Mouse (Mus musculus): Measurements from ENCODE around the gene E2f2. TPM values are rescaled to one million over a fixed set of nuclear protein-coding genes. Genes with fewer than 3 reads are reported as not detected.

The E2f2 gene
- polyA plus RNA-seq, 1 experiment from 2014 or later = 1.1 TPM

DNA sequence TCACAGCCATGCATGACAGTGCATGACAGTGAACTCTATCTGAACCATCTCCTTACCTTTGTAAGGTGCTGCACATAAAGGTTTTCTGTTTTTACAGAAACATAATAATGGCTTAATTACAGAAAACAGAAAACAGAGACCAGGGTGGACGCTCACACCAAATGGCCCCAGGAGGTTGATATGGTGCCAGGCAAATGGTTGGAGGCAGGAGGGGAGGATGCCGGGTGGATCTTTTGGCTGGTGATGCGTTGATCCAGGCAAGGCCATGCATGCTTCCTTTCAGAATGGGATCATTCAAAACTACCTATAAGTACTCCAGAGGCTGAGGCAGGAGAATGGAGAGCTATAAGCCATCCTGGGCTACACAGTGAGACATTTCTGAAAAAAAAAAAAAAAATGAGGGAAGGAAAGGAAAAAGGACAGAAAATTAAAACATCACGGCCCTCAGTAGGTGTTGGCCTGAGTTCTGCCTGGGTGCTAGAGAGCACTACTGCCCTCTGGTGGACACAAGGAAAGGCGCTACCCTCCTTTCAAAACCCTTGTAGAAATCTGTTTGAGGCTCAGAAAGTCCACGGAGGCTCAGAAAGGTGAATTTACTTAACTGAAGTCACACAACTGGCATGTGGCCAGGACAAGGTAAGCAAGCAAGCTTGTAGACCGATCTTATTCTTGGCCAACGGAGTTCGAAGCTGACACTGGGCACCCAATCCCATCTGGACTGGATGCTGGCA lies 27.5 kb downstream of the E2f2 start:
- CTCF ChIA-PET = interaction anchor here (0.7 to 1.7 kb wide), 8 partner anchors 11 to 42 kb away, joined by 3 to 5 read pairs (median 3); no protein-coding TSS in a partner anchor
- ATAC-seq (no peak), DNase-seq (ENCODE audit: low read depth, low spot score) (no peak)
- in situ Hi-C loops (cut with MboI; ENCODE audit: low pct_unique_long_range_greater_than_20kb) = loop anchor here (5.0 kb wide), 2 partner anchors 37 to 43 kb away; no protein-coding TSS in a partner anchor
- TF ChIP-seq CTCF (IDR thresholded peaks at IDR 0.05) = peak; percentile 82
- POLR2A ChIA-PET = no interaction called here
- no peaks in the 10 kb centered on the region for H3K27me3 ChIP-seq

DNA sequence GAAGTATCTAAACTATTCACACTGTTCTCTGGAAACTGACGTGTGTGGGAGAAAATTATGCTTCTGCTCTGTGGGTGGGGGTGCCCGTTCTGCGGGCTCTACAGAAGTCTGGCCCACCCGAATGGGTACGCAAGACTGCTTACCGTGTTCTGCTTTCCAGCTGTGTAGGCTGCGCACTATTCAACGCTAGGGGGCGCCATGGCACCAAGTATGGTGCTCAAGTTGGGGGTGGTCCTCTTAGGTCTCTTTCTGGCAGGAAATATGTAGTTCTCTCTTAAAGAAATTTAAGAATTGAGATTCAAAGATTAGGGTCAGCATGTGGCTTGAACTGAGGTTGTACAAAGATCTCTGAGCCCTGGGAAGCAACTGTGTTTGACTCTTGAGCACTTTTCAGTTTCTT lies 30.3 kb downstream of the E2f2 start:
- TF ChIP-seq CTCF (IDR thresholded peaks at IDR 0.05) = peak; percentile 71
- no peak for ATAC-seq
- no peak for DNase-seq (ENCODE audit: low read depth, low spot score)
- no peaks in the 10 kb centered on the region for H3K27me3 ChIP-seq
- ChIA-PET POLR2A (no interaction called here), CTCF (interaction anchor here (1.2 to 1.9 kb wide), 4 partner anchors 9 to 40 kb away, joined by 3 to 7 read pairs (median 6); no protein-coding TSS in a partner anchor)
- in situ Hi-C loops (cut with MboI; ENCODE audit: low pct_unique_long_range_greater_than_20kb) = loop anchor here (5.0 kb wide), 2 partner anchors 40 kb away; no protein-coding TSS in a partner anchor

DNA sequence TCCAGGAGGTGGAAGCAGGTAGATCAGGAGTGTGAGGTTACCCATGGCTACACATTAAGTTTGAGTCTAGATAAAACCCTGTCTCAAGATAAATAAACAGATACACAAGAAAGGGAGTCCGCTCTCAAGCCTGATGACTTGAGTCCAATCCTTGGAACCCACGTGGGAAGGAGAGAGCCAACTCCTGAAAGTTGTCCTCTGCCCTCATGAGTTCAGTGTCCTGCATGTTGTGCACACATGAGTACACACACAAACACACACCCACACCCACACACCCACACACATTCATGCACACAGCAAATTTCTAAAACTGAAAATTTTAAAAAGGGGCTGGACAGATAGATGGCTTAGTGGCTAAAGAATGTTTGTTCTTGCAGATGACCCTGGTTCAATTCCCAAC lies 32.6 kb downstream of the E2f2 start:
- CTCF ChIA-PET = interaction anchor here (1.1 to 1.7 kb wide), 3 partner anchors 15 to 119 kb away, joined by 4 read pairs; no protein-coding TSS in a partner anchor
- ATAC-seq (no peak), DNase-seq (ENCODE audit: low read depth, low spot score) (no peak)
- in situ Hi-C loops (cut with MboI; ENCODE audit: low pct_unique_long_range_greater_than_20kb) = loop anchor here (5.0 kb wide), 2 partner anchors 38 to 42 kb away; no protein-coding TSS in a partner anchor
- POLR2A ChIA-PET = no interaction called here
- TF ChIP-seq CTCF (IDR thresholded peaks at IDR 0.05) = no peak
- H3K27me3 ChIP-seq = no peaks in the 10 kb centered on the region

DNA sequence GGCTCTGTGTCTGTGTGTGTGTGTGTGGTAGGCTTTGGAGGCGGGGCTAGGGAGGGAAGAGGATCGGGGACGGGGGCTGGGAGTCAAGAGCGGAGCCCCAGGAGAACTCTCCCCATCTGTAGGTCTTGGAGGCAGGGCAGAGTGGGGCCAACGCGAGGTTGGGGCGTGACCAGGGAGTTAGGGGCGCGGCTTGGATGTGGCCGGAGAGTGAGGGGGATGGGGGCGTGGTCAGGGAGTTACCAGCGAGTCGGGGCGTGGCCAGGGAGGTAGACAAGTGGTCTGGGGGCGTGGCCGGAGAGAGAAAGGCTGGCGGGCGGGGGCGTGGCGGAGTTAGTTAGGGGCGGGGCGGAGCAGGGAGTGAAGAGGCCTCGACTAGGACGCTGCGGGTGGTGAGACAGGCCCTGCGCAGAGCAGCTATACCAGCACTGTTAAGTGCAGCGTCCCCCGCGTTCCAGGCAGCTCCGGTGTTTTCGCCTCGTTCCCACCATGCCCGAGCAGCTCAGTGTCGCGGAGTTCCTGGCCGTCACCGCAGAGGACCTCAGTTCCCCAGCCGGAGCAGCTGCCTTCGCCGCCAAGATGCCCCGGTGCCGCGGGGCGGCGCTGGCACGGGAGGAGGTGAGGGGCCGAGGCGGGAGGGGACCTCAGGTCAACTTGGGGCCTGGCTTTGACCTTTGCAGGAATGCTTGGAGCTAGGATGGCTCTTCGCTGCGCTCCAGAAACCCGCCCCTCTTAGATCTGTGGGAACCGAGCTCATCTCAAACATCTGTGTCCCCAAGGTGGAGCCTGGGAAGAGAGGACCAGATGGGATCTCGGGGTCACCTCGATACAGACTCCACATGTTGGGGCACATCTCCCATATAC lies 34.1 kb downstream of the E2f2 start, which contains the start of gene Asap3:
Gene Asap3 (plus strand): TSS at position 333 of the 861 bp plus-strand sequence.
- in situ Hi-C loops (cut with MboI; ENCODE audit: low pct_unique_long_range_greater_than_20kb) = no loop called here
- H3K27me3 ChIP-seq = no peaks in the 10 kb centered on the region
- POLR2A ChIA-PET = no interaction called here
- TF ChIP-seq CTCF (IDR thresholded peaks at IDR 0.05) = peak; percentile 54
- ATAC-seq (peak; percentile 61), DNase-seq (ENCODE audit: low read depth, low spot score) (peak; percentile 65)
- CTCF ChIA-PET = interaction anchor here (1.0 to 1.7 kb wide), 2 partner anchors 33 to 35 kb away, joined by 3 to 4 read pairs; no protein-coding TSS in a partner anchor

DNA sequence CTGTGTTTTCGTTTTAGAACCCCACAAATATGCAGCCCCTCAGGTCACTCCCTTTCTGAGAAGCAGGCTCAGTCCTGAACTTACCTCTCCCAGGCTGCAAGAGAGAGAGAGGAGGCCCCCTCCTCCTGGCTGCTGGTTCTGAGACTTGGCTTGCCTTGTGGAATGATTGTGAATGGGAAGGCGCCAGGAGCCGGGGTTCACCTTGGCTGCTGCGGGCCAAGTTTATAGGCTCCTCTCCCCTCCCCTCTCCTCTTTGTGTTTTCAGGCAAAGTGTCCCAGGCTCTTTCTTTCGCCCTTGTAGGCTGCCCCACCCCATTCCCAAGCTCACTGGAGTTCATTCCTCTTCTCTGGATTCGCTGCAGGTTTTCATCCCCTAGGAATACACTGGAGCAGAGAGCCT lies 34.7 kb downstream of the E2f2 start:
- DNase-seq (ENCODE audit: low read depth, low spot score) = no peak
- no peak for ATAC-seq

DNA sequence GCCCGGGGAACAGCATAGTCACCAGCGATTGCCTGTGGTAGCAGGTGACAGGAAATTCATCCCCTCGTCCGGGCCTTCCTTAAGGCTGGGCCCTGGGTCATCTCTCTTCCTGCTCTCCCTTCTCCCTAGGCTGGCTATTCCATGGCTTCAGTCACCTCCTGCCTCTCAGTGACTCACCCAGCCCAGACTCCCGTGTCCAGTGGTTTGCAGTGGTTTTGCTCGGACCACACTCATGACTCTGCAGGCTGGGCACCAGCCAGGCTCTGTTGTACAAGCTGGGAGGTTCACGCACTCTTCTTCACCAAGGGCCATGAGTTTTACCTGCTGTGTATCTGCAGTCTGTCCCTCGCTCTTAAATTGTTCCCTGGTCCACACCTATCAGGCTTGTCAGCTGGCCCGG lies 38.7 kb downstream of the E2f2 start:
- H3K27me3 ChIP-seq = no peaks in the 10 kb centered on the region
- ChIA-PET POLR2A (no interaction called here), CTCF (no interaction called here)
- no peak for ATAC-seq
- peak; percentile 24 for DNase-seq (ENCODE audit: low read depth, low spot score)
- in situ Hi-C loops (cut with MboI; ENCODE audit: low pct_unique_long_range_greater_than_20kb) = no loop called here
- TF ChIP-seq CTCF (IDR thresholded peaks at IDR 0.05) = no peak

More for the DNA sequence above, 34.7 kb downstream of the E2f2 start:
- CTCF ChIA-PET = interaction anchor here (1.0 kb wide), 1 partner anchor 34 kb away, joined by 3 read pairs; no protein-coding TSS in a partner anchor
- in situ Hi-C loops (cut with MboI; ENCODE audit: low pct_unique_long_range_greater_than_20kb) = no loop called here
- POLR2A ChIA-PET = no interaction called here
- TF ChIP-seq CTCF (IDR thresholded peaks at IDR 0.05) = no peak
- no peaks in the 10 kb centered on the region for H3K27me3 ChIP-seq

DNA sequence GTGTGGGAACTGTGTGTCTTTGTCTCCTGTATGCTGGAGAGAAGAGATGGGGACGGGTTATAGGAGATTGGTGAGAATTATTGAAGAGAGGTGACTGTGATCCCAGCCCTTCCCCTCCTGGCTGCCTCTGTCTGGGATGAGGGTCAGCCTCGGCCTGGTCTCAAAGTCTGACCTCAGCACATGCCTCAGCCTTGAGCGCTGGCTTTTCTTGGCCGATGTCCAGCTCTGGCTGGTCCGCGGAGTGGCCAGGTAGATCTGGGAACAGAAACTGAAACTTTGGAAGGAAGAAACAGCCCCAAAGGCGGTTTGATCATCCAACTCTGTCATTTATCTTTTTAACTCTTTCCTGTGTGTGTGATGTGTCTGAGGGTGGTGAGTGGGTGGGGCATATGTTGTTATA lies 41.4 kb downstream of the E2f2 start:
- H3K27me3 ChIP-seq = no peaks in the 10 kb centered on the region
- TF ChIP-seq CTCF (IDR thresholded peaks at IDR 0.05) = no peak
- CTCF ChIA-PET = no interaction called here
- POLR2A ChIA-PET = no interaction called here
- in situ Hi-C loops (cut with MboI; ENCODE audit: low pct_unique_long_range_greater_than_20kb) = no loop called here
- DNase-seq (ENCODE audit: low read depth, low spot score) (no peak), ATAC-seq (no peak)

DNA sequence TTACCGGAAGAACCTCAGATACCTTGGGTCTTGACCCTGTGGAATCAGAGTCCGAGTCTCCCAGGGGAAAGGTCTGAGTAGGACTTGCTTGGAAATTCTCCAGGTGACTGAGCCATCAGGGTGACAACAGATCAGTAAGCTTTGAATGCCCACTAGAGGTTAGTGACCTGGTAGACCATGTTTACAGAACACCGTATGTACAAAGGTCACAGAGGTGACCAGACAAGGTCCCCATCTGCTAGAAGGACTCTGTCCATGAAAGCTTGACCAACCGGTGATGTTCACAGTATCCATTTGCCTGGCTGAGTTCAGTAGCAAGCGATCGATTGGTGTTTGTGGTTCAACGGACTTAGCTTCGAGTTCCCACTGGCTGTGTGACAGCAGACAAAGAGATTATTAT lies 42.6 kb downstream of the E2f2 start:
- no peak for ATAC-seq
- ChIA-PET CTCF (interaction anchor here (1.3 kb wide), 1 partner anchor 15 kb away, joined by 3 read pairs; no protein-coding TSS in a partner anchor), POLR2A (no interaction called here)
- no peak for TF ChIP-seq CTCF (IDR thresholded peaks at IDR 0.05)
- no peaks in the 10 kb centered on the region for H3K27me3 ChIP-seq
- in situ Hi-C loops (cut with MboI; ENCODE audit: low pct_unique_long_range_greater_than_20kb) = no loop called here
- no peak for DNase-seq (ENCODE audit: low read depth, low spot score)

DNA sequence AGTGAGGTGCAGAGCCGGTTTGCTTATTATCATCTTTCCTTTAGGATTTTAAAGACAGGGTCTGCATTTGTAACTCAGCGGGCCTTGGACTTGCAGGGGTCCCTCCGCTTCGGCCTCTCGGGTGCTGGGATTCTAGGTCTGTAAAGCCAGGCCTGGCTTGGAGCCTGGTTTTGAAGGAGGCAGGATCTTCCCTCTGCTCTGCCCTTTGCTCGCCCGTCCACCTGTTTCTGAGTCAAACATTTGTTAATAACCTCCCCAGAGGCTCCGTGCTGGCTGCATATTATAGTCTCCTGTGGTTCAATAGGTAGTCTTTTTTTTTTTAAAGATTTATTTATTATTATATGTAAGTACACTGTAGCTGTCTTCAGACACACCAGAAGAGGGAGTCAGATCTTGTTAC lies 43.4 kb downstream of the E2f2 start:
- ATAC-seq = no peak
- POLR2A ChIA-PET = no interaction called here
- TF ChIP-seq CTCF (IDR thresholded peaks at IDR 0.05) = no peak
- CTCF ChIA-PET = interaction anchor here (1.3 kb wide), 1 partner anchor 15 kb away, joined by 3 read pairs; no protein-coding TSS in a partner anchor
- DNase-seq (ENCODE audit: low read depth, low spot score) = no peak
- no peaks in the 10 kb centered on the region for H3K27me3 ChIP-seq
- in situ Hi-C loops (cut with MboI; ENCODE audit: low pct_unique_long_range_greater_than_20kb) = no loop called here

DNA sequence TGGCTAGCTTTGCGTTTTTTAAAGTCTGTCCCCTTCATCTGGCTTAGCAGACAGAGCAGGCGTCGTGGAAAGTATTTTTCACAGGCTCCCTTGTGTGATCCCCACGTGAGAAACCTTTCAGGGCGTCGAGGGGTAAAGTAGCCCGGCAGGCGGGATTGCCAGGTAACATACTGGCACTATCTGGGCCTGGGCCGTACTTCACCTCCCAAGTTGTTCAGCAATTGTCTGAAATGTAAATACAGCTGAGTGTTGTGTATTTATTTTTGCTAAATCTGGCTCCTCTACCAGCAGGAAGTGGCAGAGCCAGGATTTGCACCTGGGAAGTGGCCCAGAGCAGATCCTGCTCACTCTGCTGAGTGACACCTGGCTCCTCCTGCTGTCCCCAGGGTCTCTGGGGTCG lies 44.9 kb downstream of the E2f2 start:
- in situ Hi-C loops (cut with MboI; ENCODE audit: low pct_unique_long_range_greater_than_20kb) = no loop called here

More for the DNA sequence above, 44.9 kb downstream of the E2f2 start:
- H3K27me3 ChIP-seq = no peaks in the 10 kb centered on the region
- no peak for TF ChIP-seq CTCF (IDR thresholded peaks at IDR 0.05)
- ChIA-PET CTCF (no interaction called here), POLR2A (interaction anchor here (0.6 kb wide), 1 partner anchor 185 kb away, joined by 4 read pairs; no protein-coding TSS in a partner anchor)
- no peak for ATAC-seq
- DNase-seq (ENCODE audit: low read depth, low spot score) = no peak
